Mouse (Mus musculus) neural tube, embryonic 14.5 days (tissue): ENCODE results near the gene Ptprj. TPM values are rescaled to one million over a fixed set of nuclear protein-coding genes. Genes with fewer than 3 reads are reported as not detected.

Experiments used
- ATAC-seq: fragments of 200-750 bp; cut with Nextera tagmentation; 2 replicates; pipeline ENCODE4 v1.8.0; 2017; ENCODE audit warnings: low read depth, mild to moderate bottlenecking, moderate TSS enrichment, moderate library complexity
- H3K27ac ChIP-seq: fragments of 300-500 bp; sonication (generic); 2 replicates; pipeline ENCODE4 v1.5.1; 2014; ENCODE audit warnings: low read depth, mild to moderate bottlenecking, control low read depth, low read length, moderate library complexity, mixed read lengths
- H3K27me3 ChIP-seq: fragments of 300-500 bp; sonication (generic); 2 replicates; pipeline ENCODE4 v1.6.1; 2014; ENCODE audit warnings: low read length; ENCODE audit not compliant: control insufficient read depth, insufficient read depth
- H3K36me3 ChIP-seq: fragments of 300-500 bp; sonication (generic); 2 replicates; pipeline ENCODE4 v1.6.1; 2014; ENCODE audit warnings: low read length, mixed read lengths; ENCODE audit not compliant: control insufficient read depth, insufficient read depth
- H3K4me1 ChIP-seq: fragments of 300-500 bp; sonication (generic); 2 replicates; pipeline ENCODE4 v1.6.1; 2014; ENCODE audit warnings: low read length; ENCODE audit not compliant: control insufficient read depth, insufficient read depth
- H3K4me2 ChIP-seq: fragments of 300-500 bp; sonication (generic); 2 replicates; pipeline ENCODE4 v1.6.1; 2014; ENCODE audit warnings: mild to moderate bottlenecking, low read depth, low read length, control low read depth
- H3K4me3 ChIP-seq: fragments of 300-500 bp; sonication (generic); 2 replicates; pipeline ENCODE4 v1.5.1; 2014; ENCODE audit warnings: low read depth, low read length, control low read depth, mixed read lengths
- H3K9ac ChIP-seq: fragments of 300-500 bp; sonication (generic); replicated peaks from 2 replicates; pipeline ENCODE4 v1.6.1; 2014; ENCODE audit warnings: low read depth, mild to moderate bottlenecking, control low read depth, low read length, mixed read lengths
- H3K9me3 ChIP-seq: fragments of 300-500 bp; sonication (generic); 2 replicates; pipeline ENCODE4 v1.6.1; 2016; ENCODE audit warnings: low read length; ENCODE audit not compliant: control insufficient read depth
- WGBS: fragments of 180-500 bp; shearing (Covaris S2); extraction: QIAGEN DNeasy Blood & Tissue Kit; methylation state at CpG from one replicate; pipeline ENCODE4 v1.1.7; 2014; 5-methylcytosine and 5-hydroxymethylcytosine counted together
- polyA plus RNA-seq: library from polyadenylated mRNA; unstranded; fragments of >200 nt; fragmentation: Nextera tagmentation; extraction: Ambion mirVana; gene quantifications from 2 replicates; pipeline ENCODE4 v1.2.1, GENCODE M21; 2014

Ptprj gene
- polyA plus RNA-seq, 1 experiment from 2014 or later, result 9.7 TPM

DNA sequence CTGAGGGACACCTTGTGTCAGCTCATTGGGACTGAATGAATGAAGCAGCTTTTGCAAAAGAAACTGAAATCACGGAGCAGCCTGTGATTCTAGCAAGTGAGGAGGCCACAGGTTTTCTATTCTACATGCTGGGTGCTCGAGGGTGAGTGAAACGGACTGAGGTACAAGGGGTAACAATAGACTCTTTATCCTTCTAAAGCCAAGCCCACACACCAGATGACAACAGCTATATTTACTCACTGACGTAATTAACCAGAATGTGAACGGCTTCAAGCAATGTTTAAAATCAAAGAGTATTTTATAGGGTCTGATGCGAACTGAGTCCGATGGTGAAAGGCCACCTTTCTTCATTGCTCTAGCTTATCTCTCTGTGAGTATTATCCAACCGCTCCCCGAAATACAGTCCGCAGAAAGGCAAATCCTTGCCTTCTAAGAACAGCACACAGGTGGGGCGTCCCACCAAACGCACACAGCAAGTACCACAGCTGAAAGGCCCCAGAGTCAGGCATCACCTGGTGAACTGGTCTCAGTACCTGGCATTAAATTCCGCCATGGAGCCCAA, 99.6 kb downstream of the Ptprj start:
- no peaks in the 10 kb centered on the region for H3K36me3 ChIP-seq
- WGBS, result 71% methylated on average over 13 of the region's 13 CpGs
- H3K4me3 ChIP-seq, result no peak overlapping the region
- H3K27ac ChIP-seq, result no peak overlapping the region
- no peak for ATAC-seq
- no peak overlapping the region for H3K4me2 ChIP-seq
- H3K4me1 ChIP-seq, result no peaks in the 10 kb centered on the region
- no peak overlapping the region for H3K9ac ChIP-seq
- H3K9me3 ChIP-seq, result no peaks in the 10 kb centered on the region
- H3K27me3 ChIP-seq, result no peaks in the 10 kb centered on the region

DNA sequence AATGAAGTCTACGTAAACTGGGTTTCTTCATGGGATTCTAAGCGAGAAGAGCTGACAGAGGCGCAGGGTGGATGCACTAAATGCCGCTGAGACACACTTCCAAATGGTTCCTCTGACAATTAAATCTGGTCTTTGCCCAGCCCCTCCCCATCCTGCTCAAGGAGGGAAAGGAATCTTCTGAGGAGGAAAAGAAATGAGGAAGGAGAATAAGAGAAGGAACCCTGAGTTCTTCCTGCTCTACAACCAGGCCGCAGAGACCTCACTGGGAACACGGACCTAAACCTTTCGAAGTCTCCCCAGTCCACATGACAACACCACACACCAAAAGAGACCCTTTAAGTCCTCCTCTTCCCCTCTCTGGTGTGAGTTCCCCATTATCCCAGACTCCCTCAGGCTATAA, 101.9 kb downstream of the Ptprj start:
- no peak overlapping the region for H3K27ac ChIP-seq
- no peak overlapping the region for H3K9ac ChIP-seq
- H3K27me3 ChIP-seq, result no peaks in the 10 kb centered on the region
- no peak for ATAC-seq
- WGBS, result 84% methylated on average over 7 of the region's 7 CpGs
- no peaks in the 10 kb centered on the region for H3K36me3 ChIP-seq
- H3K9me3 ChIP-seq, result no peaks in the 10 kb centered on the region
- H3K4me1 ChIP-seq, result peaks cover 4% of the 10 kb centered on the region; the same call in 1 of the 2 replicates
- H3K4me2 ChIP-seq, result no peak overlapping the region
- H3K4me3 ChIP-seq, result no peak overlapping the region

DNA sequence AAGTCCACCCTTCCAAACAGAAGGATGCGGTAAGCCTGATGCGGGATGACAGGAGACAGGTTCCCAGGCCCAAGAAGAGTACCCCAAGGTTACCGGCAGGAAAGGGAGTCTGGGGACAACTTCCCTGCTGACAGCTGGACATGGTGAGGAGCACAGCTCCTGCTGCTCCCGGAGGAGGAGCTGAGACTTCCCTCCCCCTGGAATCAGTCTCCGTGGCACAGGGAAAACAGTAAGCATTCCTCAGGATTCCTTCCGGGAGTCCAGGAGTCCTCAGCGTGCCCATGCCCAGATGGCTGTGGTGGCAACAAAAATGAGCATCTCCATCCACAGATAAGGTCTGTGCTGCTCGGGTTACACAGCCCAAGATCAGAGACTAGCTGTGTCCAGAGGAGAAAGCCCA, 102.8 kb downstream of the Ptprj start:
- peaks cover 4% of the 10 kb centered on the region; the same call in 1 of the 2 replicates for H3K4me1 ChIP-seq
- no peaks in the 10 kb centered on the region for H3K9me3 ChIP-seq
- no peak for ATAC-seq
- H3K27me3 ChIP-seq, result no peaks in the 10 kb centered on the region
- H3K27ac ChIP-seq, result no peak overlapping the region
- H3K4me3 ChIP-seq, result no peak overlapping the region
- H3K4me2 ChIP-seq, result no peak overlapping the region
- H3K9ac ChIP-seq, result no peak overlapping the region
- 42% methylated on average over 8 of the region's 8 CpGs for WGBS
- no peaks in the 10 kb centered on the region for H3K36me3 ChIP-seq

DNA sequence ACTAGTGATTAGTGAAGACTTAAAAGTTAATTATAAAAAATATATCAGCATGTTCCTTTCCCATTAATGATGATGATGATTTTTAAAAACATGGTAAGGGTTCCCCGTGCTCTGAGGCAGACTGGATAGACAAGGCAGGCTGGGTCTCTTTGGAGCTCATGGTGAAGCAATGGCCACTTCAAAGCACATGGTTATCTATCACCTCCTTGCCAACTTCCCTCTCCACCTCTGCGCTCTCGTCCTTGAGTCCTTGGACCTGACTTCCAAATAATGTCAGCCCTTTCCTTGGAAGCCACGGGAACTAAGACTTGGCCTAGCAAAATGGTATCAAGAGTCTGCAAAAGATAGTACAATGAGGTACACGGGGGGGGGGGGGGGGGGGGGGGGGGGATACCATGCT, 103.7 kb downstream of the Ptprj start:
- H3K27me3 ChIP-seq, result no peaks in the 10 kb centered on the region
- WGBS, result 80% methylated on average over 4 of the region's 5 CpGs
- no peaks in the 10 kb centered on the region for H3K9me3 ChIP-seq
- H3K36me3 ChIP-seq, result no peaks in the 10 kb centered on the region
- H3K4me1 ChIP-seq, result peaks cover 4% of the 10 kb centered on the region; the same call in 1 of the 2 replicates
- no peak for ATAC-seq
- no peak overlapping the region for H3K27ac ChIP-seq
- no peak overlapping the region for H3K9ac ChIP-seq
- H3K4me2 ChIP-seq, result no peak overlapping the region
- no peak overlapping the region for H3K4me3 ChIP-seq

DNA sequence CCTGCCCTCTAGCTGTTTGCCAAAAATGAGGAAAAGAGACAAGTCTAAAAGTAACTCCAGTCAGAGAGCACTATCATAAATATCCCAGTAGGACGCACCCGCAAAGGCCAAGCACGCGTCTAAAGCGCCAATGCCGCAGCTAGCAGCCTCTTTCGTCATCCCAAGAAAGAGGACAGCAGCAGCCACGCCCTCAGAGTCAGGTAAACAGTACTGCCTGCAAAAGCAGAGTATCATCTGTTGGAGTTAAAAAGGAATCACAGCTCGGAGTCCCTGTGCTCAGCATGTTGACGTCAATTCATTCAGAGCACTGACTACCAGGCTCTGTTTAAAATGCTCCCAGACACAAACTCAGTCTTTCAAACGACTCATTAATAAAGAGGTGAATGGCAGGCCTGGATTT, 104.1 kb downstream of the Ptprj start:
- Histone ChIP-seq H3K9me3 (no peaks in the 10 kb centered on the region), H3K9ac (no peak overlapping the region), H3K36me3 (no peaks in the 10 kb centered on the region), H3K4me3 (no peak overlapping the region), H3K4me1 (peaks cover 4% of the 10 kb centered on the region; the same call in 1 of the 2 replicates), H3K4me2 (no peak overlapping the region), H3K27me3 (no peaks in the 10 kb centered on the region), H3K27ac (no peak overlapping the region)
- no peak for ATAC-seq
- 79% methylated on average over 11 of the region's 11 CpGs for WGBS

DNA sequence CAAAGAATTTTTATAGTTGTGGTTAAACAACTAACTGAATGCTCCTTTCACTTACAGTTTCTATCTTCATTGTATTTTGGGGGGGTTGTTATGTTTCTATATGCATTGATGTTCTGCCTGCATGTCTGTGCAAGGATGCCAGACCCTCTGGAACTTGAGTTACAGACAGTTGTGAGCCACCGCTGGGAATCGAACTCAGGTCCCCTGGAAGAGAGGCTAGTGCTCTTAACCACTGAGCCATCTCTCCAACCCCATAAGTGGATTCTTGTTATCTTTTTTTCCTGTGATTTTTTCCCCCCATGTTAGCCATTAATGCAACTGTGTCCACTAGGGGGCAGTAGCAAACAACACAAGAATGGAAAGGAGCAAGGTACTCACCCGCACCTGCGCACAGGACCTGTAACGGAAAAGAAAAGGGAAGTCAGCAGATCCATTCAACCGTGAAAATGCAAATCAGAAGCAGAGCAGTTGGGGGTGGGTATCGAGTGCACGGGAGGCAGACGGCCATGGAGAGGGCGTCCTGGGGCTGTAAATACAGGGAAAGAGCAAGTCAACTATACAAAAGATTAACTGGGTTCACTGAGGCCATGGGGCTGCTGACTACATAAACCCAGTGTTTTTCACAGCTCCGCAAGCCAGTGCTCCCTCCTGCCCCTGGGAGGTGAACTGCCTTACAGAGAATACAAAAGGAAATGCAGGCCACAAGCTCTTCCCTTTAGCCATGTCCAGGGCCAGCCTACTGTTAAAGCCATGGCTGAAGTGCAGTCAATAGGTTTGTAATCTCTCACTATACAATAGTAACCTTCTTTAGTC, 105.6 kb downstream of the Ptprj start:
- H3K36me3 ChIP-seq, result no peaks in the 10 kb centered on the region
- WGBS, result 1% methylated on average over 11 of the region's 11 CpGs
- no peak overlapping the region for H3K9ac ChIP-seq
- peak overlapping the region; percentile 1; the same call in 1 of the 2 replicates for H3K4me3 ChIP-seq
- H3K27ac ChIP-seq, result peak overlapping the region; percentile 79
- peak overlapping the region; percentile 36 for H3K4me2 ChIP-seq
- H3K4me1 ChIP-seq, result peaks cover 4% of the 10 kb centered on the region; the same call in 1 of the 2 replicates
- H3K27me3 ChIP-seq, result no peaks in the 10 kb centered on the region
- peak; percentile 94 for ATAC-seq
- H3K9me3 ChIP-seq, result no peaks in the 10 kb centered on the region

DNA sequence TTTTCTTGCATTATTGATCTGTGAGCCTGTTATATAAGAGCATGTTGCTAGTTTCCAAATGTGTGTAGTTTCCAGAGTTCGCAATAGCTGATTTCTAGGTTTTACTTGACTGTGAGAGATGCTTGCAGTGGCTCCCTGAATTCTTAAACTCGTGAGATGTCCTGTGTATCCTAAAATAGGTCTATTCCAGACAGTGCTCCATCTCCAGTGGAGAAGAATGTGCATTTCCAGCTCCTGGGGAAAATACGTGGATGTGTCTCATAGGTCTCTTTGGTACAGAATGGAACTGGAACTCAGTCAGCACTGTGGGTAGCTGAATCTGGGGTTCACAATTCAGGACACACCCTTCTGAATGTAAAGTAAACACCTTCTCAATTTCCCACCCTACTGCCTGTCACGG, 107.7 kb downstream of the Ptprj start:
- Histone ChIP-seq H3K9me3 (no peaks in the 10 kb centered on the region), H3K9ac (no peak overlapping the region), H3K4me3 (no peak overlapping the region), H3K4me2 (no peak overlapping the region), H3K4me1 (peaks cover 4% of the 10 kb centered on the region; the same call in 1 of the 2 replicates), H3K27ac (no peak overlapping the region), H3K27me3 (no peaks in the 10 kb centered on the region), H3K36me3 (no peaks in the 10 kb centered on the region)
- WGBS, result 89% methylated on average over 4 of the region's 4 CpGs
- ATAC-seq, result no peak

DNA sequence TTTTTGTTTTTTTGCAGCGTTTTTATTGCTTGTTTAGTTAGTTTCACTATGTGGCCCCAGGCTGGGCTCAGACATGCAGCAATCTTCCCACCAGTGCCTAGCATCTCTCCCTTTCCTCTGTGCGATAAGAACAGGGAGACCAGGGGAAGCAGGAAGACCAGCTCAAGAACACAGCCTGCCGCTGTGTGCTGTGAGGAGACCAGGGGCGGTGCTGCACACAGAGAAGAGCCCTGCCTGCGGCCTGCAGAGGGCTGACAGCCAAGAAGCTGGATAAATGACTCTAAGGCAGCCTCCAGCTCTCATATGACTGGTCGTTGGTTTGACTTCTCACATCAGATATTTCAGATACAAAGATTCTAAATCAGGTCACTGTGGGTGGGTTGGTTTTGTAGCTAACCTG, 110.3 kb downstream of the Ptprj start:
- Histone ChIP-seq H3K4me2 (no peak overlapping the region), H3K27me3 (no peaks in the 10 kb centered on the region), H3K9ac (no peak overlapping the region), H3K4me3 (no peak overlapping the region), H3K36me3 (no peaks in the 10 kb centered on the region), H3K27ac (no peak overlapping the region), H3K4me1 (no peaks in the 10 kb centered on the region; the same call in 1 of the 2 replicates), H3K9me3 (no peaks in the 10 kb centered on the region)
- 57% methylated on average over 6 of the region's 6 CpGs for WGBS
- no peak for ATAC-seq

DNA sequence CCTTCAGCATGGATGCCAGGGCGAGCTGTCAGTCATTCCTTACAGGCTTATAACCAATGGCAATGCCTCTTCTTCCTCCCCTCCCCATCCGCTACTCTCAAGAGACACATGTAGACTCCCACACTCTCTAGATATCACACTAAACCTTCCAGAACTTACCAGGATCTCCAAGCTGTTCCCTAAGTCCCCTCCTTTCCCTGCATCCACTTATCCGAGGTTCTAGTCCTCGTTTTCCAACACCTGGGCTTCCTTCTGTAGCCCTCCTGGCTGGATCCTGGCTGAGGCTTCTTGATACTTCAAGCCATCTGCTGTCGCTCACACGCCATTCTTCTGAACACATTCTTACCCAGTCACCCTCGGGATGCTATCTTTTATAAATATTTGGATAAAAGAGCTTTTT, 114.0 kb downstream of the Ptprj start:
- H3K36me3 ChIP-seq, result peaks cover 5% of the 10 kb centered on the region; the same call in 1 of the 2 replicates
- no peak overlapping the region for H3K4me2 ChIP-seq
- no peaks in the 10 kb centered on the region for H3K27me3 ChIP-seq
- no peak for ATAC-seq
- no peaks in the 10 kb centered on the region for H3K4me1 ChIP-seq
- no peak overlapping the region for H3K9ac ChIP-seq
- H3K27ac ChIP-seq, result no peak overlapping the region
- WGBS, result 85% methylated on average over 7 of the region's 7 CpGs
- no peaks in the 10 kb centered on the region for H3K9me3 ChIP-seq
- H3K4me3 ChIP-seq, result no peak overlapping the region
